Comparison of ENCODE assay signal across 8 mouse cellular contexts in the genomic region with DNA sequence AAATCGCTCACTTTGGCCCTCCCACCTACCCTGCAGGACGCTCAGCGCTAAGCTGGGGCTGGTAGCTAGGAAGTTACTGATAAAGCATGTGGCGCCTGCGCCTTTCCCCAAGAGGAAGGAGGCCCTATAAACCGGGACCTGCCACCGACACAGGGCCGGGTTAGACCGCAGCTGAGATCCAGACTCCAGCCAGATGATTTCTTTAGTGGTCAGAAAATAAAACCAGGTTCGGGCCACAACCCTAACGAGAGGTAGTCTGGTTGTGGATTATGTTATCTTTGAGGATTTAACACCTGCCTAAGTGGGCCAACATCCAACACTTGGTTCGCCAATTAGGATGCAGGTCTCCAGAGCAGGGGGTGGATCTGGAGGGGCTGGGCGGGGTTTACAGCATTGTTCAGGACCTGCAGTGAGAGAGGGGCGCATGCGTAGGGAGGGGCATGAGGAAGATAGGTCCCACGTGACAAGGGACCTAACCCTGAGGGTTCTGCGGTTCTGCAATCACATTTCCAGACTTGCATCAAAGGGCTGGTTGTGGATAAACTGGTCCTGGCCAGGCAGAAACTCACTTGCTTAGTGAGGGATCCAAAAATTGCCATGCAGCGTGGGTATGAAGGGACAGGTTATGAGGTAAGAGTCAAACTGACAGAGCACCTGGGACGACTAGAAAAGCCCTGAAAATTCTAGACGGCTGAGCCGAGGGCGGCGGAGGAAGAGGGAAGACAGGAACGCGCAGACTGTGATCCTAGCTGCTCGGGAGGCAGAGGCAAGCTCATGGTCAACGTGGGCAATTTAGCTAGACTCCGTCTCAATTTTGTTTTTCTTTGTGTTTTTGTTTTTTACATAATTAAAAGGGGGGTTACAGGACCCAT. TPM values are rescaled to one million over a fixed set of nuclear protein-coding genes. Genes with fewer than 3 reads are reported as not detected.
DNase-seq lines count a peak whose midpoint lies in the region; ATAC-seq and TF ChIP-seq lines count a peak whose summit lies in the region.

A gene (minus strand): TSS at position 334 of the 872 bp plus-strand sequence.

- peak; percentile 46; the same call in 1 of the 2 replicates for TF ChIP-seq POLR2A in liver, adult 2 months (IDR thresholded peaks at IDR 0.05; ENCODE audit: extremely low read depth, insufficient read depth, low read length)

- peaks cover 58% of the 10 kb centered on the region for H3K27me3 ChIP-seq in heart, embryonic 13.5 days (replicated peaks)
- no peaks in the 10 kb centered on the region; the same call in 1 of the 2 replicates for H3K27me3 ChIP-seq in kidney, postnatal 0 days (ENCODE audit: insufficient read depth, low read length)
- no peaks in the 10 kb centered on the region for H3K27me3 ChIP-seq in liver, adult 2 months (ENCODE audit: control insufficient read depth, insufficient read depth, low read length)

- under 1% methylated on average over 28 of the region's 28 CpGs for whole genome bisulfite sequencing in heart, embryonic 13.5 days
- under 1% methylated on average over 28 of the region's 28 CpGs for WGBS in kidney, postnatal 0 days
- WGBS in liver, adult 2 months: 5% methylated on average over 28 of the region's 28 CpGs

- no peaks in the 10 kb centered on the region for H3K79me2 ChIP-seq in liver, adult 2 months (ENCODE audit: control insufficient read depth, insufficient read depth, low read length)

- H3K4me1 ChIP-seq in brown adipose tissue, adult 24 weeks (ENCODE audit: control insufficient read depth, insufficient read depth, insufficient read length, low read length): peaks cover 9% of the 10 kb centered on the region
- H3K4me1 ChIP-seq in heart, embryonic 13.5 days: peaks cover 41% of the 10 kb centered on the region
- H3K4me1 ChIP-seq in kidney, postnatal 0 days (replicated peaks; ENCODE audit: insufficient read depth, low read length): 0 out of 2 replicates have a peak, but pooled peaks cover under 1% of the 10 kb centered on the region
- no peaks in the 10 kb centered on the region for H3K4me1 ChIP-seq in liver, adult 2 months (ENCODE audit: control insufficient read depth, insufficient read depth, low read length)

- peak; percentile 98 for DNase-seq in kidney, postnatal 0 days (ENCODE audit: low spot score)
- peak; percentile 83 for DNase-seq in liver, adult 2 months (ENCODE audit: extremely low read depth, low read depth, low spot score)
- peak; percentile 90 to 92 for DNase-seq in spleen, postnatal 4 days (ENCODE audit: low spot score in 2 of 2)

- H3K9ac ChIP-seq in heart, embryonic 13.5 days: peak within 1 kb of the TSS; percentile 89
- H3K9ac ChIP-seq in kidney, postnatal 0 days (ENCODE audit: low read depth, low read length): peak within 1 kb of the TSS; percentile 66
- peak within 1 kb of the TSS; percentile 61 for H3K9ac ChIP-seq in liver, adult 2 months (ENCODE audit: low read depth, low read length)

- H3K4me3 ChIP-seq in brown adipose tissue, adult 24 weeks (ENCODE audit: insufficient read depth, low read depth, low read length): peak within 1 kb of the TSS; percentile 76
- H3K4me3 ChIP-seq in heart, embryonic 13.5 days: peak within 1 kb of the TSS; percentile 62
- peak within 1 kb of the TSS; percentile 39 for H3K4me3 ChIP-seq in kidney, postnatal 0 days (replicated peaks; ENCODE audit: low read depth, low read length)
- H3K4me3 ChIP-seq in liver, adult 2 months (ENCODE audit: insufficient read depth, low read depth, low read length): peak within 1 kb of the TSS; percentile 61

- H3K4me2 ChIP-seq in heart, embryonic 13.5 days: peak within 1 kb of the TSS; percentile 98
- H3K4me2 ChIP-seq in kidney, postnatal 0 days (ENCODE audit: low read length): peak within 1 kb of the TSS; percentile 82

- no peak for TF ChIP-seq CTCF in kidney, postnatal 0 days (IDR thresholded peaks at IDR 0.05; ENCODE audit: low read depth)
- no peak for TF ChIP-seq CTCF in liver, adult 2 months (IDR thresholded peaks at IDR 0.05; ENCODE audit: low read depth, low read length)

- peaks cover 10% of the 10 kb centered on the region for H3K36me3 ChIP-seq in heart, embryonic 13.5 days
- no peaks in the 10 kb centered on the region for H3K36me3 ChIP-seq in kidney, postnatal 0 days (ENCODE audit: insufficient read depth, low read length)
- H3K36me3 ChIP-seq in liver, adult 2 months (ENCODE audit: control insufficient read depth, insufficient read depth, low read length): no peaks in the 10 kb centered on the region

- no peaks in the 10 kb centered on the region for H3K9me3 ChIP-seq in heart, embryonic 13.5 days
- H3K9me3 ChIP-seq in kidney, postnatal 0 days (replicated peaks; ENCODE audit: low read length): no peaks in the 10 kb centered on the region

- peak; percentile 94 for ATAC-seq in CD4-positive, CD25-positive, alpha-beta regulatory T cell, adult 4 months
- peak; percentile 74 for ATAC-seq in erythroid progenitor cell, adult 5-6 weeks (replicated peaks; ENCODE audit: low FRiP score, poor library complexity, severe bottlenecking)
- peak; percentile 89 for ATAC-seq in heart, embryonic 13.5 days (ENCODE audit: extremely low read depth, insufficient number of reproducible peaks, low FRiP score, low TSS enrichment)
- peak; percentile 86 for ATAC-seq in kidney, postnatal 0 days (replicated peaks; ENCODE audit: low FRiP score, low read depth)
- ATAC-seq in monocyte, adult 5-6 weeks (replicated peaks; ENCODE audit: insufficient number of reproducible peaks, low FRiP score, low TSS enrichment, poor library complexity, severe bottlenecking): peak; percentile 91

- H3K27ac ChIP-seq in brown adipose tissue, adult 24 weeks (replicated peaks; ENCODE audit: low read depth, low read length): peak within 1 kb of the TSS; percentile 98
- peak within 1 kb of the TSS; percentile 91 for H3K27ac ChIP-seq in heart, embryonic 13.5 days (replicated peaks)
- H3K27ac ChIP-seq in kidney, postnatal 0 days: peak within 1 kb of the TSS; percentile 81
- peak within 1 kb of the TSS; percentile 66 for H3K27ac ChIP-seq in liver, adult 2 months (replicated peaks; ENCODE audit: insufficient read depth, low read depth, low read length)

RNA-seq across cellular contexts. Expression of the gene that starts here (rescaled TPM):
- polyA plus RNA-seq in CD4-positive, CD25-positive, alpha-beta regulatory T cell, adult 4 months (2017; shearing (Covaris generic)): 1 to 10 TPM; 2.7 to 3.9 TPM
- polyA plus RNA-seq in brown adipose tissue, adult 24 weeks (2012; ENCODE audit: insufficient read depth, insufficient read length, missing spikeins): 0.67 and 2.2 TPM in 2 replicates
- total RNA-seq in erythroid progenitor cell, adult 5-6 weeks (2015; ENCODE audit: low replicate concordance): 0.72 and 0.84 TPM in 2 replicates
- total RNA-seq in erythroid progenitor cell, adult 5-6 weeks (2017; ENCODE audit: low replicate concordance): 0.39 and 2.3 TPM in 2 replicates
- polyA plus RNA-seq in heart, embryonic 13.5 days (2015; fragmentation: Nextera tagmentation; extraction: Ambion mirVana): 5.0 and 7.1 TPM in 2 replicates
- 20.6 and 21.4 TPM in 2 replicates for polyA plus RNA-seq in kidney, postnatal 0 days (2015; fragmentation: Nextera tagmentation; extraction: Ambion mirVana)
- total RNA-seq in liver, adult 2 months (2014; rRNA removed): 0.47 and 1.3 TPM in 2 replicates
- 1.7 and 3.3 TPM in 2 replicates for polyA plus RNA-seq in liver, adult 2 months (2012; rRNA removed)
- 1.9 to 11.0 TPM (median 3.1 TPM) in 3 replicates for total RNA-seq in monocyte, adult 5-6 weeks (2017)

Comparison
In these comparisons a context has a peak if more than half of its experiments do, and no peak if none do; other contexts are left out.
1. Peak in every context shown above with its lines: DNase-seq, ATAC-seq, H3K4me3 ChIP-seq and H3K27ac ChIP-seq.